Comparison of ENCODE assay signal across 8 mouse cellular contexts in genomic region chr2:79453901-79454781, GRCm38 (mm10). TPM values are rescaled to one million over a fixed set of nuclear protein-coding genes. Genes with fewer than 3 reads are reported as not detected.
A peak's percentile ranks its signal among the peaks of the same experiment; 100 is the strongest.
DNase-seq lines count a peak whose midpoint lies in the region; ATAC-seq lines count a peak whose summit lies in the region.

No protein-coding gene starts in this region.

- H3K27me3 ChIP-seq in forebrain, embryonic 12.5 days, result peaks cover 70% of the 10 kb centered on the region

- no peaks in the 10 kb centered on the region for H3K36me3 ChIP-seq in forebrain, embryonic 12.5 days (replicated peaks)

- H3K4me1 ChIP-seq in forebrain, embryonic 12.5 days, result peaks cover 46% of the 10 kb centered on the region

- 3% methylated on average over 55 of the region's 55 CpGs for WGBS in forebrain, embryonic 12.5 days

- peak overlapping the region; percentile 78 for H3K27ac ChIP-seq in forebrain, embryonic 12.5 days

- H3K9me3 ChIP-seq in forebrain, embryonic 12.5 days, result no peaks in the 10 kb centered on the region

- H3K9ac ChIP-seq in forebrain, embryonic 12.5 days, result peak overlapping the region; percentile 60

- H3K4me3 ChIP-seq in forebrain, embryonic 12.5 days (replicated peaks), result peak overlapping the region; percentile 42

- peak; percentile 36; the same call in 1 of the 2 replicates for ATAC-seq in forebrain, embryonic 12.5 days (ENCODE audit: low FRiP score)
- ATAC-seq in hematopoietic stem cell, adult 5-6 weeks (replicated peaks in 1 of 2; ENCODE audit: insufficient read depth in 1 of 2, low FRiP score in 2 of 2, low TSS enrichment in 1 of 2, low read depth in 1 of 2, poor library complexity in 2 of 2, severe bottlenecking in 2 of 2), result peak; percentile 90 to 91

- DNase-seq in Muller cell, postnatal 12 days (ENCODE audit: inconsistent ontology term), result peak; percentile 84
- DNase-seq in c-Kit-positive CD71-positive TER-119-positive erythroid progenitor cells, embryonic 14.5 days (ENCODE audit: low spot score), result peak; percentile 14
- DNase-seq in layer of hippocampus, postnatal 25 days (ENCODE audit: extremely low spot score in 1 of 2, low spot score in 1 of 2), result peak; percentile 65 to 67
- peak; percentile 85 for DNase-seq in lung, postnatal 10 days
- peak; percentile 79 for DNase-seq in ovary, postnatal 14 days (ENCODE audit: low spot score)
- peak; percentile 78 for DNase-seq in urinary bladder, postnatal 14 days (ENCODE audit: low spot score)

- peak overlapping the region; percentile 63 for H3K4me2 ChIP-seq in forebrain, embryonic 12.5 days

RNA-seq across cellular contexts. Expression of gene Neurod1, which starts 2.4 kb away (rescaled TPM):
- 44.3 and 46.8 TPM in 2 replicates for polyA plus RNA-seq in forebrain, embryonic 12.5 days (2016; fragmentation: Nextera tagmentation; extraction: Ambion mirVana)
- total RNA-seq in hematopoietic stem cell, adult 5-6 weeks (2017), result not detected in 2 replicates
- total RNA-seq in layer of hippocampus, postnatal 25 days (2021), result 10 to 100 TPM; 32.8 to 40.4 TPM

RNA-seq across cellular contexts. Expression of gene Cerkl, which starts 2.4 kb away (rescaled TPM):
- polyA plus RNA-seq in forebrain, embryonic 12.5 days (2016; fragmentation: Nextera tagmentation; extraction: Ambion mirVana), result 1.5 and 2.4 TPM in 2 replicates
- total RNA-seq in hematopoietic stem cell, adult 5-6 weeks (2017), result 7.8 and 8.7 TPM in 2 replicates
- 1 to 10 TPM; 5.4 to 5.7 TPM for total RNA-seq in layer of hippocampus, postnatal 25 days (2021)

Comparison
In these comparisons a context has a peak if more than half of its experiments do, and no peak if none do; other contexts are left out.
1. Peak in every context shown above with its lines: DNase-seq, ATAC-seq, H3K4me3 ChIP-seq and H3K27ac ChIP-seq.
2. DNase-seq: peak in every context shown above with its lines; median percentile 85 in lung, postnatal 10 days; 84 in Muller cell, postnatal 12 days; 79 in ovary, postnatal 14 days; 78 in urinary bladder, postnatal 14 days; 66 in layer of hippocampus, postnatal 25 days; 14 in c-Kit-positive CD71-positive TER-119-positive erythroid progenitor cells, embryonic 14.5 days.
3. RNA of gene Neurod1, which starts 2.4 kb away (total RNA-seq): 32.8 to 40.4 TPM in layer of hippocampus, postnatal 25 days; not detected in hematopoietic stem cell, adult 5-6 weeks; every median in the first group is over 10 times any median in the second.